Mouse (Mus musculus) large intestine, adult 2 months (tissue): Measurements from ENCODE around the gene Snapin. TPM values are rescaled to one million over a fixed set of nuclear protein-coding genes. Genes with fewer than 3 reads are reported as not detected.

Experiments used
- DNase-seq: peaks from one replicate; pipeline ENCODE4 v3.0.0-alpha.2; 2012; ENCODE audit warnings: low read depth, low spot score
- WGBS: fragments of 180-500 bp; shearing (Covaris S2); methylation state at CpG from one replicate; pipeline ENCODE4 v1.1.7; 2018; 5-methylcytosine and 5-hydroxymethylcytosine counted together
- polyA plus RNA-seq: library from polyadenylated mRNA; depleted of rRNA; stranded (reverse); fragments of >200 nt; gene quantifications from 2 replicates; pipeline ENCODE4 v1.2.3, GENCODE M21; 2012; rRNA removed

The Snapin gene
- 13.6 and 14.2 TPM in 2 replicates for polyA plus RNA-seq

DNA sequence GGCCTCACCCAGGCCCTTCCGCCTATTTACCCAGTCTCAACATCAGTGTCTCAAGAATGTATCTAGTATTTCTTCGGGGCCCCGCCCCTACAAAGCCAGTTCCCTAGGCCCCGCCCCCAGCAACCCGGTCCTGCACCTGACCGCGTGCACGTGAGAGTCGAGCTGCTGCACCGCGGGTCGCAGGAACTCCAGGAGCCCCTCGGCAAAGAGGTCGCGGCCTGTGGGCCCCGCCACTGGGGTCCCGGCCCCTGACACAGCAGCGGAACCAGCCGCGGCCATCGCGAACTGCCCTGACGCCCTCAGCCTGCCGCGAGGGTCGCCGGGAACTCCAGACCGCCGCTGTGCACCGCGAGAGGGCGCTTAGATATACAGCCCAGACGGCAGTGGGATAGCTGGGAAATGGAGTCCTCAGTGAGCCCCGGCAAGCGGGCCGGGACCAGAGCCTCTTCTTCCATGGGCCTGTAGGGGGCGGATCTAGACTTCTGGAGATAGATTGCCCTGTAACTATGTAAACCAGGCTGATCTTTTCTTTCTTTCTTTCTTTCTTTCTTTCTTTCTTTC lies at the start of gene Snapin:
Gene Snapin (minus strand): TSS at position 338 of the 561 bp plus-strand sequence.
- peak; percentile 88 for DNase-seq
- WGBS = under 1% methylated on average over 37 of the region's 37 CpGs

DNA sequence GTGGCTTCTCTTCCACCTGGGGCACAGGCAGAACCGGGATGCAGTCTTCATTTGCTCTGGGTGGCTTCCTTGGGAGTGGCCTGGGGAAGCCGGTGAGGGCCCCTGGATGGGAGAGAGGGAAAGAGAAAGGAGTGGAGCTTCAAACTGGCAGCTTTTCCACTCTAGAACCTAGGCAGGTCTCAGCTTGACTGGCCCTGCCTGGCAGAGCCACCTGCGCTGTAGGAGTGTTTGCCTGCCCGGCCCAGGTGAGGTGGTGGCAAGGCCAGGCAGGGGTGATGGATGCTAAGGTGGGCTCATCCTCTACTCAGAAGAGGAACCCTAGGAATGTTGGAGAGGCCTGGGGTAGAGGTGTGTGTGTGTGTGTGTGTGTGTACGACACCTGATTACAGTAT lies 47.1 kb upstream of the Snapin start:
- 22% methylated on average over 5 of the region's 5 CpGs for WGBS
- no peak for DNase-seq

DNA sequence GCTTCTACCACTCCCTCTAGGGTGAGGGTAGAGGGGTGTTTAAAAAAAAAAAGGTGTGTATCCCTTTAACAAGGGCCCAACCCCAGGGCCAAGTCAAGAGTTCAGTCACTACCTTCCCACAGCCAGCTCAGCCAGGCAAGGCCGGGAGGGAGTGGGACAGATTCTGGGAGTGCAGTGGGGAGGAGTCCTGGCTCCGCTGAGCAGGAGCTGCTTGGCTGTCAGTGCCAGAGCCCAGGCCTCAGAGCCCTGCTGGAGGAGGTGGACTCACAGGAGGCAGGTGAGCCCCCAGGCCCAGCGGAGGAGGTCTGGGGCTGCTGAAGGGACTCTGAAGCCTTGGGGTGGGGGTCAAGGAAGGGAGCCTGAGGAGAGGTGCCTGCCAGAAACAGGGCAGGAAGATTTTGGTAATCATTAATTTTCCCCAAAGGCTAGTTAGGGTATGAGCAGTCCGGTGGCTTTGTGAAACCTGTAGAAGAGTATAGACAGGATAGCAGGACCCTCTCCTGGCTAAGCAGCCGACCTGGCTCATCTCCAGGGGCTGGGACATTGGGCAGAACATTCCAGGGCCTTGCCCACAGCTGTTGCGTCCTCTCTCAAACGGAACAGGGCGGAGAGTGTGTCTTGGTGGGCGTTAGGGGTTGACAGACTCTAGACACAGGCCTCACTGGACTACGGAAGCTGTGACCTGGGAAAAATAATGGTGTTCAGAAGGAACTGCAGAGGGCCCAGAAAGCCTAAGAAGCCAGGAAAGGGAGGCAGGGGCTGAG lies 46.5 kb upstream of the Snapin start, which contains the start of gene S100a16:
Gene S100a16 (plus strand): TSS at position 114 of the 764 bp plus-strand sequence.
- 13% methylated on average over 10 of the region's 10 CpGs for WGBS
- no peak for DNase-seq

DNA sequence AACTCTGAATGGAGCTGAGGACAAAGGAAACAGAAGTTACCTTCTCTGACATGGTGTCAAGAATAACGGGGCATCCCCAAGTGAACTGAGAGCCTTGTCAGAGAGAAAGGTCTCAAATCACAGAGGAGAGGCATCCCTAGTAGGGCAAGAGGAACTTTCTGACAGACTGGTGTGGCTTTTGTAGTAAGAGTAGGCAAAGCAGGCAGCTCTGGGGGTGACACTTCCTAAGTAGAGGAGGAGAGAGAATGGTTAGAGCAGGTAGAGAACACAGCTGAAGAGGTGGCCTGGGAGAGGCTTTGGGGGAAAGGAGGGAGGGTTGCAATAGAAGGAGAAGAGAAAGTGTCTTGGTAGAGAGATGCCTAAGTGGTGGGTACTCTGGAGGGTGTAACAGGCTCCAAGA lies 44.6 kb upstream of the Snapin start:
- DNase-seq = no peak
- WGBS = 97% methylated on average over 1 of the region's 1 CpGs

DNA sequence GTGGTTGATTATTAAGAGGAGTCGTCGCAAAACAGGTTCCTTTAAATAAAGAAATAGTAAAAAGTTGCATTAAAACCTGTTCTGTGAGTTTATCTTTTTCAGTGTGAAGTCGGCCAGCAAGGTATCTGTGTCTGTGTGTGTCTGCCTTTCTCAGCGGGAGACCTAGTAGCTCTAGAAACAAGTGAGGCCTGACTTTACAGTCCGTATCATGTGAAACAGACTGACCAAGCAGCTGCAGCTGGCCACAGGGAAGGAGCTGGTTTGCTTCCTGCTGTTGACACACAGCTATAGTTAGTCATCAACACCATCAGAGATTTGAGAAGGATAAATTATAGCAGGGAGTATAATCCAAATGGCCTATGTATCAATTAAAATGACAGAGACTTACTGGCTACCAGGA lies 40.9 kb upstream of the Snapin start:
- no peak for DNase-seq
- 40% methylated on average over 5 of the region's 5 CpGs for WGBS

DNA sequence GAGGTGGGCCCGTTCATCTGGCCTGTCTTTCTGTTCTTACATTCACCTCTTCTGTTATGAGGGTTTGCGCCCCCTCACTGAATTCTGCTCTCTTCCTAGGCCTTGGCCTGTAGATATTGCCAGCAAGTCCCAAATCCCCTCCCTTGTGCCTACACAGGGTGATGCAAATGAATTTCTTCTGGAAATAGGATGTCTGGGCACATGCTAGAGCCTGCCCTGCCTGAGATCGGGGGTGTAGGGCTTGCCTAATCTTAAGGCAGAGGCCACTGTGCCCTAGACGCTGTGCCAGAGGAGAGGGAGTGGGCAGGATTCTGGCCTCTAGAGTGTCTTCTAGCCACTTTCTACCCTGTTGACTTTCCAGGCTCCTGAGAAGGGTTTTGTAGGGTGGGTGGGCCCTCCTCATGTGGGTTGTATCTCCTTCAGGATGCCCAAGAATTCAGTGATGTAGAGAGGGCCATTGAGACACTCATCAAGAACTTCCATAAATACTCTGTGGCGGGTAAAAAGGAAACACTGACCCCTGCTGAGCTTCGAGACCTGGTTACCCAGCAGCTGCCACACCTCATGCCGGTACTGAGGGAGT lies 36.5 kb upstream of the Snapin start:
- 86% methylated on average over 7 of the region's 7 CpGs for WGBS
- no peak for DNase-seq

DNA sequence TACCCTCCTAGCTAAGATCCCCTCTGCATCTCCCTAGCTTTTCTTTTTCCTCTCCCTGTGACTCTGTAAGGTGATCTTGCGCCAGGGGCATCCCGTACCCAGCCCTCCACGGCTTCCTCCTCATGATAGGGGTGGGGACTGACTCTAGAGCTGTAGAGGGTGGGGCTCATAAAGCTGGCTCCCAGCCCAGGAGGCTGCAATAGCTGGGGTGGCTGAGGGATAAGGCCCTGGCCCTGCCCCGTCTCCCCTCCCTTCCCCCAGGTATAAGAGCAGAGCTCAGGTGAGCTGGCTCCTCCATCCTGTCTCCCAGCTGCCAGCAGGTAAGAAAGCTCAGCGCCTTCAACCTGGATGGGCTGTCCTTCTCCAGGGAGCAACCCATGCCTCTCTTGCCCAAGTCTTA lies 35.7 kb upstream of the Snapin start, which contains the start of gene S100a14:
Gene S100a14 (plus strand): TSS at position 277 of the 400 bp plus-strand sequence.
- DNase-seq = peak; percentile 90
- 21% methylated on average over 5 of the region's 5 CpGs for WGBS

DNA sequence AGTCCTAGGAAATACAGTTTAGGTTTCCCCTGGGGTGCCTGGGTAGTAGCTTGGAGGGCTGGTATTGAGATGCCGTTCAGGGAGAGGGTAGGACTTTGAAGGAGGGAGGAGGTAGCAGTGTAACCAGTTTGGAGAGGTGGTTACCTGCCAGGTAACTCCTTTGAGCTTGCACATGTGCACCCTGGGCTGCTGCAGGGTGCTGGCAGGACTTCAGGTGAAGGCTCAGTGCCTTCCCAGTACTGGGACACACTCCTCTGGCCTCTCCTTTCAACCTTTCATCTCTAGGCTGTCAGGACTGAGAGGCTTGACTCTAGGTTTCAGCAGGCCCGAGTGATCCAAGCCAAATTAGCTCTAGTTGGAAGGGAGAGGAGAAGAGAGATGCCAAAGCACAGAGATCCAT lies 35.2 kb upstream of the Snapin start:
- no peak for DNase-seq
- WGBS = 28% methylated on average over 2 of the region's 2 CpGs

DNA sequence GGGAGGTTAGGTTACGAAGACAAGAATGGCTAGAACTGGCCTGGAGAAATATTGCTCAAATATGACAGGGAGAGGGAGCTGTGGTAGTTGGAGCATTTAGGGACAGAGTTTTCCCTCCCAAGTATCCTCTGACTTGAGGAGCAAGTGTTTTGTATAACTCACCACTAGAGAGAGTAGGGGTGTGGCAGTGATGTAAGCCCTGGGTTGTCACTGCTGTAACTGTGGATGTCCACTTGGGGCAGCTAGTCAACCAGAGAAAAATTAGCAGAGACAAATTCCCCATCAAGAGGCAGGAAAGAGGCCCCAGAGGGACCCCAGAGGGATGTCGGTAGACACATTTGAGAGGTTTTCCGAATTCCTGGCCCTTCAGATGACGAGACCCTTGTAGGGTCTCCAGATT lies 34.6 kb upstream of the Snapin start:
- 51% methylated on average over 4 of the region's 4 CpGs for WGBS
- no peak for DNase-seq

DNA sequence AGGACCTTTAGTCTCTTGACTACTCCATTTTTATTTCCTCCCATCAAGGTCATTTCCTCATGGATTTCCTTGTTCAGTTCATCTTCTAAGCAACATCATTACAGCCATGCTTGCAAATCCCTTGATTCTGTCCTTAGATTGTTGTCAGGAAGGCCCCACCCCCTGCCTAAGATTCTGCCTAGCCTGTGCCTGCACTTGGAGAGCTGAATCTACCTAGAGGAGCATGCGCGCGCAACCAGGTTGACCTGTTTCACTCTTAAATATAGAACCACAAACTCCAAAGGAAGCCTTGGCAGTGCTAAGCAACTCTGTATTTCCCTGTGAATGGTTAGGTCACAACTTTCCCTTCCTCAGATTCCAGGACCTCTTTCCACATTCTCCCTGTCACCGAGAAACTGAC lies 26.9 kb upstream of the Snapin start:
- WGBS = 87% methylated on average over 4 of the region's 4 CpGs
- DNase-seq = no peak

DNA sequence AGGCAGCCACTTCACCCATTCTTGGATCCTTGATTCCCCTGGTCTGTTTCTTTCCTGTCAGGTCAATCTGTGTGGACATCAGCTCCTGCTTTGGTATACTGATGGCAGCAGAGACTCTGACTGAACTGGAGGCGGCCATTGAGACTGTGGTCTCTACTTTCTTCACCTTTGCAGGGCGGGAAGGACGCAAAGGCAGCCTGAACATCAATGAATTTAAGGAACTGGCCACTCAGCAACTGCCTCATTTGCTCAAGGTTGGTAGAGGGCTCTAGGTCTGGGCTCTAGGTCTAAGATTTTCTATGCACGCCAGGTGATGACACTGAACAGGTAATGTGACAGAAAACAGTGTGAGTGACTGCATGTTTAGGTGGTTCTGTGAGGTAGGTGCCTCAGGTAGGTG lies 25.0 kb upstream of the Snapin start:
- 93% methylated on average over 4 of the region's 4 CpGs for WGBS
- no peak for DNase-seq

DNA sequence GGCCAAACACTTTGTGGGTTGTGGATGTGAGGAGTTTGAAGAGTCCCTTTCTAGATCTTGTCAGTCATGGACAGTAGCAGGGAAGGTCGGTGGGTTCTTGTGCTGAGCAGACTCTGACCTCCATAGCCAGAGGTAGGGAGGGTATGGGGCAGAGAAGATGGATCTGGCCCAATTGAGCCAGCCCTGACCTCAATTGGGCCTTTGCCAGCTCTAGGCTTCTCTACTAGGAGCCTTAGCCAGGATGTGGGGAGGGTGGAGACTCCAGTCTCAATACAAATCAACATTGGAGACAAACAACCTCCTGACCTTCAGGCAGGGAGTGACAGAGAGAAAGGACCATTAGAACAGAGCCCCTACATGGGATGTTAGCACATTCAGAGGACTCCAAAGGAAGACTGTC lies 24.4 kb upstream of the Snapin start:
- WGBS = 13% methylated on average over 1 of the region's 1 CpGs
- DNase-seq = no peak

DNA sequence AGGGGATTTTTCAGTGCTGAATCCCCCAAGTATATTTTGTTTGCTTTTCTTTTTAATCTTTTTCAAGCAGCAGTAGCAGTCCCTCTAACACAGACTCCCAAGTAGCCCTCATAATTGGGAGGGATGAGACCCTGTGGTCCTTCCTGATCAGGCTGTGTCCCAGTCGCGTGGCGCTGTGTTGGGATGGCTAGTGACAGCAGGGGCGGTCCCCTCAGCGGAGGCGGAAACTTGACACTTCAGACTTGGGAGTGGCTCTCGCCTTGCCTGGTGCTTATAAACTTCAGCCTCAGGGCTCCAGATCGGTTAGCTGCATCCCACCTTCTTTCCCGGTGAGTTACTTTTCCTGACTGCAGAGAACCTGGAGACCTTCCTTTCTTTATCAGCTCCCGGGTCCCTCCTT lies 23.9 kb upstream of the Snapin start:
- peak; percentile 70 for DNase-seq
- under 1% methylated on average over 10 of the region's 10 CpGs for WGBS

DNA sequence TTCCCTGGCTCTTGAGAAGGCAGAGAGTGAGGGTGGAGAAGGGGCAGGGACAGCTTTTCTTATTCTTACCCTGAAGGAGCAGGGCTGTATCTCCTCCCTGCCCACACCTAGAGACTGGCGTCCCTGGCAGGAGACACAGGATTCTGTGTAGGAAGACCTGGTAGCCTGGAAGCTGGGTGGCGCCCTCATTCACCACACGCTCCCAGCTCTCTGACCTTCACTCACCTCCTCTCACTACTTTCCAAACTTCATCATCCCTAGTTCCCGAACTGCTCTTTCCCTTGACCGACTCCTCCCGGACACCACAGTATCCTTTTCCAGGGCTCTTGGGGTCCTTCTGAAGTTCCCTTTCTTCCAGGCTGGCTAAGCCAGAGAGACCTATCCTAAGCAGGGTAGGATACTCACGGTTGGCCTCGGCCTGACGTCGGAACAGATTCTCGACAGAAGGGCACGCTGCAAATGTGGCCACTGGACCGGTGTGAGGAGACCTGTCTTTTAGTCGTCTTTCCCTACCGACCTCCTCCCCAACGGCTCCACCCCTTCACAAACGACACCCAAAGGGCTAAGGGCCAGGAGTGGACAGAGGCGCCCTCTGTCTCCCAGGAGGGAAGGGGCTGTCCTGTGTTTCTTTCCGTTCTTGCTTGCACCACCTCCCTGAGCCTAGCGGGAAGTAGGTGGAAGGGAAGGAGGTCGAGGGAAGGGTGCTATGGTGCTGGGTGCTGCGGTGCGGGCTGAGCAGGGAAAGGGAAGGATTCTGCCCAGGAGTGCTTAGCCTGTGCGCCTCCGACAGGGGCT lies 23.2 kb upstream of the Snapin start, which contains the start of the genes S100a1 and S100a13:
Gene S100a1 (minus strand): TSS at position 597 of the 795 bp plus-strand sequence.
Gene S100a13 (plus strand): TSS at position 640 of the 795 bp plus-strand sequence.
- peak; percentile 85 for DNase-seq
- 2% methylated on average over 25 of the region's 25 CpGs for WGBS

DNA sequence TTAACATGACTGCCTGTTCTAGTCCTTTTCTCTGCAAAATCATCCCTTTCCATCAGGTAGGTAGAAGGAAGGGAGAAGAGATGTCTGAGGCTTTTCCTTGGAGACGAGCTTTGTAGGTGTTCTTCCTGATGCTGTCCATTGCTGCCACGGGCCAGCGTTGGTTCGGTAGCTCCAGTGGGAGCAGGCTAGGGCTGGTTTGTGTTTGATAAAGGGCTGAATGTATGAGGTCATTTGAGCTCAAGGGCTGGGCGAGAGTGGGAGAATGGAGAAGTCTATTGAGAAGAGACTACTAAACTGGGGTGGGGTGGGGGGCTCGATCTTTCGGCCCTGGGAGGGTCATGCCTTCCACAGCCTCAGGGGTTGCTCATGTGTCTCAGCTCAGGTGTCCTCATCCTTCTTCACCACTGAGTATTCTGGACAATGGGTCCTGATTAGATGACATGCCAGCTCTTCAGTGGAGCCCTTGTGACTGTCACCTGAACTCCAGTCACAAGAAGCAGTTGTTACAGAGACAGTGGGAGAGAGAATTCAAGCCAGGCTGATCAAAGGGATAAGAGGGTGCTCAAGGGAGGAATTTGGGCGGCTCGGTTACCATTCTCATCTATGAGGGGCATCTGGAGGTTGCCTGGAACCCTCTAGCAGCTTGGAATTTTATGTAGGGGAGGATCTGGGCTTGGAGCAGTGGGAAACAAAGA lies 22.3 kb upstream of the Snapin start:
- WGBS = 76% methylated on average over 9 of the region's 9 CpGs
- DNase-seq = no peak

DNA sequence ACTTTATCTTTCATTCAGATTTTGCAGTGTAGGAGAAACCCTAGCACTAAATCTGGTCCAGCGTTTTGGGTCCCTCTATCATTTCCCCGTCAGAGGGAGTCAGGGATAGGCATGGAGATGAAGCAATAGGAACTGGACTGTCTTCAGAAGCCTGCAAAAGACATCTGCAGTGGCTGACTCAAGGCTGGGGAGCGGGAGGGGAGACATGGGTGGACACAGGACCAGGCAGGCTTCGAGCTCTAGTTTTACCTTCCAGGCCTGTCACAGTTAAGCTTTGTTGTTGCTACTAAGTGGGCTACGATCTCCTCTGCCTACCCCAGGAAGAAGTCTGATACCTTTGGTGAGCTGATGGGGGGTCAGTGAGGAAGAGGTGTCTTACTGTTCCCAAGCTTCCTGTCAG lies 21.4 kb upstream of the Snapin start:
- no peak for DNase-seq
- WGBS = 85% methylated on average over 5 of the region's 5 CpGs

DNA sequence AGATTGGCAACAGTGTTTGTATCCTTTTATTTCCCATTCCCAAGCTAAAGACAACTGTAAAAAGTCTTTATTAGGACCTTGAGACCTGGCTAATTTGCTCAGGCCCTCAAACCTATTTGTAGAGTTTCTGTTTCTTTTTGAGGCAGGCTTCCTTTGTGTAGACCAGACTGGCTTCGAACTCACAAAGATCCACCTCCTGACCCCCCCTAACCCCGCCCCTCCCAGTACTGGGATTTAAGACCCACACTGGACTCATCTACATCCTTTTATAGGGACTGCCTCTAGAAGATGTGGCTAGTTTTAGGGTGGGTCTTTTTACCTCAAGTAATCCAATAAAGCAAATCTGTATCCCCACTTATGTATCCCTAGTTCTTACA lies 18.9 kb upstream of the Snapin start:
- WGBS = 7% methylated on average over 2 of the region's 2 CpGs
- no peak for DNase-seq

DNA sequence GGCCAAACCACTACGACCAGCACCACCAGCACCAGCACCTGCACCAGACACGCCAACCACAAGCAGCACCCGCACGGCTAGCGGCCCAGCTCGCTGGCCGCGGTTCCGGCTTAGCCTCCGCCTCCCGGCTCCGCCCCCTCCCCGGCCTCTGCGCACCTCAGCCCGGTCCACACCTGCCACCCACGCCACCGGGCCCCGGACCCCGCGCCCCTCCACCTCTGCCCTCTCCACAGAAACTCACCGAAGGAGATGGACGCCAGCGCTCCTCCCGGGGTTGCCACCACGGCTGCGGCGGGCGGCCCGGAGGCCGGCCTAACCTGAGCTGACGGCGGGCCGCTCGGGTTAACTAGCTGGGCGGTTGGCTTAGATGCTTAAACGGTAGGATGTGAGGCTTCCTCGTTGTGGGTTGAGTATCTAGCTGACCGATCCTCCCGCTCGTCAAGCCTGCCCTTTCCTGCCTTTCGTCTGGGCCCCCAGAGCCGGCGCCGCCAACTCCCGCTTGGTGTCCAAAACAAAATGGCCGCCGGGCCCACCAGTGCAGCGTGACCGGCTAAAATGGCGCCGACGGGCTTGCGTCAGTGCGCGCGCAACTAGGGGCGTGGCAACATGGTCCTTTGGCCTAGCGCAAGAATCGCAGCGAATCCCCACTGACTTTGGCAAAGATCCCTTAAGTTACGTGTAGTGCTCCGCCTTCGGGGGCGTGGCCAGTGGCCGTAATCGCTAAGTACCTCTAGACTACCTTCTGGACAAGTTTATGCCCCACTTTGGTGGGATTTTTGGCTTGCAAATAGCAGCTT lies 18.3 kb upstream of the Snapin start, which contains the start of gene Chtop:
Gene Chtop (minus strand): TSS at position 549 of the 797 bp plus-strand sequence.
- DNase-seq = peak; percentile 98
- whole genome bisulfite sequencing = under 1% methylated on average over 66 of the region's 66 CpGs
